16 mouse cellular contexts compared by ENCODE assay signal in the genomic region with DNA sequence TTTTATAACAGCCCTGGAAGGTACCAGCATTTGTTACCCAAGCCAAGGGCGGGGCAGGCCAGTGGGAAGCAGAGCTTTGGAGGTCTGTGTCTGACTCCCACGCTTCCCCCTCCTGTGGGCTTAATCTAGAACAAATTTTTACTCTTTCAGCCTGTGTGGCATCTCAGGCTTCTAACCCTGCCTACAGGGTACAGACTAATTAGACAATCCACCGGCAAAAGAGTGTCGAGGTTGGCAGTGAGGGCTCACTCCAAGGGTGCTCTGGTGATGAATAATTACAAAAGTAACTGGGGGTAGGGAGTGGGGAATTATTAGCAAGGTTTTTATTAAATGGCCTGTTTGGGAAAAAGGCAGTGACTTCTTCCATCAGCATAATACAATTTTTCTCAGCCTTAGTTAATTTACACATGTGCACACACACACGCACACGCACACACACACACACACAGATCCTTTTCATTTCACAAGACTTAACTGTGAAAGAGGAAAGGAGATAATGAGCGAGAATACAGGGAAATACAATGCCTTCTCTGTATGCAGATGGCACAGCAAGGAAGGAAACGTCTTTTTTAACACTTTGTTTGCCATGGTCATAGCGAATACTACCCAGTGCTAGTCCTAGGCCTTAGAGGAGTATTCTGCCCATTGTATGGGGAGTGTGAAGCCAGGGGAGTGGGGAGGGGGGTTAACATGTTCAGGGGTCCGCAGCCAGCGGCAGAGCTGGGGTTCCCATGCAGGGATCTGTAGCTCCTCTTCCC.
A peak's percentile ranks its signal among the peaks of the same experiment; 100 is the strongest.
DNase-seq lines count a peak whose midpoint lies in the region; ATAC-seq and TF ChIP-seq lines count a peak whose summit lies in the region.
"Had no signal": no experiment of that assay in that cellular context is flagged by ENCODE, and none has a peak within 500 bp of the region (broad histone marks: within the 10 kb centered on the region; RNA-seq: fewer than 3 reads in every experiment).

No protein-coding gene starts in this region.

- no peak overlapping the region for H3K27ac ChIP-seq in midbrain, embryonic 12.5 days (replicated peaks)
- H3K27ac ChIP-seq in midbrain, postnatal 0 days (ENCODE audit: low read depth, low read length) = no peak overlapping the region
- 0 out of 2 replicates have a peak overlapping the region, but pooled peaks have one; percentile 51 for H3K27ac ChIP-seq in forebrain, embryonic 10.5 days
- H3K27ac ChIP-seq: gastrocnemius, adult 2 months; kidney, embryonic 15.5 days; limb, embryonic 10.5 days had no signal

- 62% methylated on average over 11 of the region's 11 CpGs for WGBS in midbrain, embryonic 12.5 days
- 46% methylated on average over 11 of the region's 11 CpGs for WGBS in midbrain, postnatal 0 days
- WGBS in forebrain, embryonic 10.5 days = 63% methylated on average over 11 of the region's 11 CpGs

- peak; percentile 44 for ATAC-seq in midbrain, embryonic 12.5 days (ENCODE audit: low FRiP score, low read depth)
- ATAC-seq in midbrain, postnatal 0 days (ENCODE audit: low FRiP score) = no peak
- ATAC-seq in granulocyte monocyte progenitor cell, adult 5-6 weeks (replicated peaks; ENCODE audit: poor library complexity, severe bottlenecking) = peak; percentile 74
- ATAC-seq in megakaryocyte progenitor cell, adult 5-6 weeks (replicated peaks; ENCODE audit: poor library complexity) = peak; percentile 43; the same call in 1 of the 2 replicates

- TF ChIP-seq CTCF in midbrain, postnatal 0 days (IDR thresholded peaks at IDR 0.05) = no peak

- no peak overlapping the region for H3K9ac ChIP-seq in midbrain, embryonic 12.5 days (replicated peaks)
- no peak overlapping the region for H3K9ac ChIP-seq in midbrain, postnatal 0 days (replicated peaks; ENCODE audit: low read length, poor library complexity, severe bottlenecking)
- H3K9ac ChIP-seq: kidney, embryonic 15.5 days had no signal

- no peaks in the 10 kb centered on the region for H3K9me3 ChIP-seq in midbrain, embryonic 12.5 days
- H3K9me3 ChIP-seq in midbrain, postnatal 0 days (ENCODE audit: low read length) = no peaks in the 10 kb centered on the region
- no peaks in the 10 kb centered on the region for H3K9me3 ChIP-seq in forebrain, embryonic 10.5 days
- H3K9me3 ChIP-seq: kidney, embryonic 15.5 days; limb, embryonic 10.5 days had no signal

- H3K4me3 ChIP-seq in midbrain, embryonic 12.5 days = no peak overlapping the region
- H3K4me3 ChIP-seq in midbrain, postnatal 0 days (ENCODE audit: low read depth, low read length) = no peak overlapping the region
- H3K4me3 ChIP-seq in forebrain, embryonic 10.5 days = no peak overlapping the region
- H3K4me3 ChIP-seq: gastrocnemius, adult 2 months; kidney, embryonic 15.5 days; limb, embryonic 10.5 days had no signal

- H3K4me1 ChIP-seq in midbrain, embryonic 12.5 days = peaks cover 17% of the 10 kb centered on the region
- H3K4me1 ChIP-seq in midbrain, postnatal 0 days (ENCODE audit: insufficient read depth, low read length) = 0 out of 2 replicates have a peak, but pooled peaks cover 2% of the 10 kb centered on the region
- peaks cover 10% of the 10 kb centered on the region for H3K4me1 ChIP-seq in forebrain, embryonic 10.5 days
- H3K4me1 ChIP-seq: limb, embryonic 10.5 days had no signal

- no peak overlapping the region for H3K4me2 ChIP-seq in midbrain, embryonic 12.5 days (replicated peaks)
- H3K4me2 ChIP-seq in midbrain, postnatal 0 days (ENCODE audit: low read depth, low read length, poor library complexity, severe bottlenecking) = no peak overlapping the region
- H3K4me2 ChIP-seq: kidney, embryonic 15.5 days; liver, embryonic 11.5 days had no signal

- no peaks in the 10 kb centered on the region for H3K27me3 ChIP-seq in midbrain, embryonic 12.5 days
- no peaks in the 10 kb centered on the region for H3K27me3 ChIP-seq in midbrain, postnatal 0 days (ENCODE audit: insufficient read depth, low read length)
- H3K27me3 ChIP-seq in forebrain, embryonic 10.5 days (ENCODE audit: poor library complexity, severe bottlenecking) = no peaks in the 10 kb centered on the region
- H3K27me3 ChIP-seq: kidney, embryonic 15.5 days had no signal

- no peak for DNase-seq in midbrain, postnatal 0 days (ENCODE audit: low spot score)
- DNase-seq in forebrain, embryonic 10.5 days (ENCODE audit: extremely low spot score, low spot score) = no peak
- DNase-seq in kidney, adult 11 months = no peak
- no peak for DNase-seq in ovary, postnatal 36 days (ENCODE audit: low spot score)
- no peak for DNase-seq in urinary bladder, postnatal 36 days (ENCODE audit: low spot score in 2 of 2)
- DNase-seq: adrenal gland, postnatal 10 days; cerebellum, adult 9-10 months; gastrocnemius, adult 2 months; lung, adult 2 months; lung, postnatal 36 days had no signal

- H3K36me3 ChIP-seq in midbrain, embryonic 12.5 days = peaks cover 36% of the 10 kb centered on the region
- peaks cover 19% of the 10 kb centered on the region for H3K36me3 ChIP-seq in midbrain, postnatal 0 days (ENCODE audit: insufficient read depth, low read length)
- peaks cover 51% of the 10 kb centered on the region for H3K36me3 ChIP-seq in forebrain, embryonic 10.5 days (replicated peaks)
